Mouse (Mus musculus) monocyte, adult 5-6 weeks (primary cell): ENCODE data around the gene Zfp36. TPM values are rescaled to one million over a fixed set of nuclear protein-coding genes. Genes with fewer than 3 reads are reported as not detected.
"Not testable (repeated sequence)": the region's sequence is repeated elsewhere in the genome, so short reads cannot be mapped to it uniquely, and the experiment has no call there.

Experiments
- ATAC-seq: fragments of 153-309, 156-312 bp; replicated peaks from 2 replicates; pipeline ENCODE4 v1.8.0; 2017; ENCODE audit warnings: mild to moderate bottlenecking; ENCODE audit not compliant: low TSS enrichment, insufficient number of reproducible peaks, severe bottlenecking, poor library complexity, low FRiP score
- total RNA-seq: library from RNA; stranded (forward); fragments of 200-1000, 200-491, 200-594 nt; gene quantifications from 3 replicates; pipeline ENCODE4 v1.2.3, GENCODE M21; 2017

Gene Zfp36
- 140 to 403 TPM (median 154 TPM) in 3 replicates for total RNA-seq

DNA sequence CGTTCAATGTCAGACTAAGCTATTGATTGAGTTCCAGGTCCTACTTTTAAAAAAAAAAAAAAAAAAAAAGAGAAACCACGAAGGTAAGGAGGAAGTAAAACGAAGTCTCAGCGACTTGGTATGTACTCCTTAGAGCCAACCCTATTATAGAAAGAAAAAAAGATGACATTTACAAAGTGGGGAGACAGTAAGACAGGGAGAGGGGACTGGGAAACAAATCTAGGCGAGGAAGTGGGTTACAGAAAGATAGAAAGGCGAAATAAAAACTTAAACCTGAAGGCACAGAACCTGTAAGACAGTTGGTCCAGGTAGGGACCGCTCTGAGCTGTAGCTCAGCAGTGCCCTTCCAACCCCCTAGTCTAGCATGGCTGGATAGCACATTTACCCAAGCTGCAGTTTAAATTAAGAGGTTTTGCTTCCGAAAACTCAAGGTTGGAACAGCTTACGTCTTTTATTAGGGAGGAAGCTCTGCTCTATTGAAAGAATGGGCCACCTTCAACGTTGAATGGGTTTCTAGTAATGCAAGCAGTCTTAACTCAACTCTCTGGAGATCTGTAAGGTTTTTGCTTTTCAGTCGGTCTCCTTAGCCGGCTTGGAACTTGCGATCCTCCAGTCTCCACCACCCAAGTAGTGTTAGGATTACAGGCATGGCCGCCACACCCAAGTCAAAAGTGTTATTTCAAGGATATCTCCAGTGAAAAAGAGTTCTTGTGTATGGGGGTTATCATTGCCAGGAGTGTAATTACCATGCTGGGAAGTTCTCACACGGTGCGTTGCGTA, at the start of gene Zfp36:
Gene Zfp36, minus strand, starts transcription at position 17 of the 780 bp plus-strand sequence.
- ATAC-seq: no peak

DNA sequence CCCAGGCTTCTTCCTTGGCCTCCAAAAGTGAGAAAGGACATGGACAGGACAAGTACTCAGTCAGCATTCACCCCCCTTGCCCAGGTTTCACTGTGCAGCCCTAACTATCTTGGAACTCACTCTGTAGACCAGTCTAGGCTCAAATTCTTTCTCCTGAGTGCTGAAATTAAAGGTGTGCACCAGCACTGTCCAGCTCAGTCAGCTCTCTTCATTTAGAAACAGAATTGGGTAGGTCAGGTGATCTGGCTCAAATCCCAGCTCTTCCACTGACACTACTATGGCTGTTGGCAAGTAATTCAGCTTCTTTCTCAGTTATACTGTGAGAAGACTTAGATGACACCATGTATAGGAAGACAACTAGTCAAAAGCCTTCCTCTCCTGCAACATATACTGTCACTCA, 47.7 kb upstream of the Zfp36 start:
- no peak for ATAC-seq

DNA sequence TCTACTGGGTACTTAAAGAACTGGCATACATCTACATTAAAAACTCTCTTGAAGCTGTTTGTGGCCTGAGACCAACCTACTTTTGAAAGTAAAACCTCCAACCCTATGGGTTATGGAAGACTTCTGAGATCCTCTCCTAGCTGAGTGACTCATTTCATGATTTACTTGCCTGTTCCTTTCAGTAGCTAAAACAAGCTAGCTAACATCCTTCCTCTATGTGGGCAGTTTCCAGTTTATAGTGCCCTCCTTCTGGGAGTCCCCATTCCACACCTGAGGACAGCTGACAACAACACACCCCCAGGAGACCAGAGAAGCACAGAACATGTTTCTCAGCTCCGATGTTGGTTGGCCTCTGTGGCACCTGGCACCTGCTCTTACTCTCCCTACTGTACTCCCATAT, 43.0 kb upstream of the Zfp36 start:
- no peak for ATAC-seq

DNA sequence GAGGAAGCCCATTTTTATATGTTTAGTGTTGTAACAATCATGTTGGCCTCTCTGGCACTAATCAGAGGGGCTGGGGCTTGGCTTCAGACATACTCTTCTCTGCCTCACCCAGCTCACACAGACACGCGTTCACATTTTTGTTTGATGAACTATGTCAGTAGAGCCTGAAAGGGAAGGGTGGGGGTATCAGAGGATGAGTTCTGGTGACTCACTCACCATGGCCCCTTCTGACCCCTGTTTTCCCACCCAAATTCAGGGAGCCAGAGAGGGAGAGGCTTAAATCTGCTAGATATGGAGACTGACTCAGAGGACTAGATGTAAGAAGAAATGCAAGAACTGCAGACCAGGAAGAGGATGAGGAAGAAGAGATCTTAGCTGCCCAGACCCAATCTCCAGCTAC, 39.4 kb upstream of the Zfp36 start:
- ATAC-seq: no peak

DNA sequence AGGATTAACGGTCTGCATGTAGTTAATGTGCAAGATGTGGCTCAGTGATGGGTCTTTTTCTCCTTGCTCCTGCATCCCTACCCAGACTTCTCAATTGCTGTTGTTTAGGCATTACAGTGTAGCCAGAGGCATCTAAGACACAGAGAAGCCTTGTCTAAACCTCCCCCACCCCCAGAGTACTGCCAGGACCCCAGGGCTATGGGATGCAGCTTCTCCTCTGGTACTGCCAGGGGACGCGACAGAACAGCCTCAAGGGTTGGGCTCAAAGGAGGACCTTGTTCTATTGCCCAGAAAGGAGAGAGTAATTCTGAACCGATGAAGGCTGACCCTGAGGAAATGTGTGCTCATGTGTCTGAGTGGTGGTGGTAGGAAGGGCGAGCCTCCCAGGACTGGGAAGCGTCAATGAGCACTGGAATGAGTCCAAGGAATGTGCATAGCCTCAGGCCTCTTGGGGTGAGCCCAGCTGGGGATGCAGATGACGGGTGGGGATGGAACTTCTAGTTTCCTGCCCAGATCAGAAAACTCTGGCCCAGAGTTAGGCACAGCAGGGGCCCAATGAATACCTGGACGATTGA, 38.1 kb upstream of the Zfp36 start:
- no peak for ATAC-seq

DNA sequence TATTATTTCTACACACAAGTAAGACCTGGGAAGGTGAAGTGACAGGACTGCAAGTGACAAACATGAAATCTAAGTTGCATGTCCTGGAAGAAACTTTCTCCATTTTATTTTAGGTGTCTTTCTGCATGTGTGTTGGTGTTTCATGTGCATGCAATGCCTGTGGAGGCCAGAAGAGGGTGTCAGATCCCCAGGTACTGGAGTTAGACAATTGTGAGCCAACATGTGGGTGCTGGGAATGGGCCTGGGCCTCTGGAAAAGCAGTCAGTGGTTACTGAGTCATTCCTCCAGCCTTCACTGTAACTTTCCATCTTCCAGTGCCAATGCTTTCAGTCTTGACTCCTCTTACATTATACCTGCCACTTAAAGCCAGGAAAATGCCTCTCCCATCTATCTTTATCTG, 37.3 kb upstream of the Zfp36 start:
- ATAC-seq: no peak

DNA sequence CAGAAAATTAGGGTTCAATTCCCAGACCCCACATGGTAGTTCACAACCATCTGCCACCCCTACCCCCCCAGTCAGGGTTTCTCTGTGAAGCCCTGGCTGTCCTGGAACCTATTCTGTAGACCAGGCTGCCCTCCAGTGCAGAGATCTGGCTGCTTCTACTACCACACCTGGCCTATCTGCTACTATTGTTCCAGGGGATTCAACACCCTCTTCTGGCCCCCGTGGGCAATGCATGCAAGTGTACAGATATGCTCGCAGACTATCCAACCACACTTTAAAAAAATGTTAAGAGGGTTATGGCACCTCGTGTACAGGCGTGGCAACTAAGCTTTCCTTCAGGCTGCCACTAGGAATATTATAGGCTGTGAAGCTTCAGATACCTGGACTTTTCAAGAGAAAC, 32.8 kb upstream of the Zfp36 start:
- no peak for ATAC-seq

DNA sequence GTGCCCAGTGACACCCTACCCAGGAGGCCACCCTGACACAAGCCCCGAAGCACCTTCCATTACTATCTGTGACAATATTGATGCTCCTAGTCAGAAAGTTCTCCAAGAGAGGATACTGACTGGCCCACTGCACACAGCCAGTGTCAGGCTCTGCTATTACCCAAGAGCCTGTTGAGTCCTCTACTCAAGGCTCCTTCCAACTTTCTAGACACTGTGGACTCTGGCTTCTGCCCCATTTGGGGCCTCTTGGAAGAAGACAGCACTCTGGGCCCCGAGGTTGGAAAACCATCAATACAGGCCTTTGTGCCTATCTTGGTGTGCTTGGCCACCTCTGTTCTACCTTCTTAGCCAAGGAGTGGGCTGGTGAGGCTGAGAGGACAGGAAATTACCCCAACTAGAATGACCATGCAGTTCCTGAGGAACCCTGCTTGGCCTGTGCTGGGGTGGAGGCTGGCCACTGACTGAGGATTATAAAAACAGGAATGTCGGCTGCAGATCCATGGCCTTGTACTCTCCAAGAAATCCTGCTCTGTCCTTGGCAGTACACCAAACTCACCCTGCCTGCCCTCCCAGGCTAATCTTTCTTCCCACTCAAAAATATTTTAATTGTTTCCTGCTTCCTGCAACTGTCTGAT, 30.9 kb upstream of the Zfp36 start:
- no peak for ATAC-seq

DNA sequence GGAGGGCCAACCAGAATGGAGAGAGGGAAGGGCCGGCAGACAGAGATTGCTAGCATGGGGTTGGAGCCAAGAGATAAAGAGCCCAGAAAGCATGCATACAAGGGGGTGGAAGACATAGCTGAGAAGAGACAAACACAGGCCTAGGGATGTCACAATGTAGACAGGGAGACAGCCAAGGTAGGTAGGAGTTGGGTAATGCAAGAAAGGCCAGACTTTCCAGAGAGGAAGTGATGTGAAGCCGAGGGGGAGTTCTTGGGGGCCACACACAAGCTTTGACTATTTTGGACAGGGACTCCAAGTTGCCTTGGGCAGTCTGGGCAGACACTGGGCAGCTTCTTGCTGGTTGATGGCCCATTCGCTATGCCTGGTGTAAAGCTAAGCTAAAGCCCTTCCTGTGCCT, 21.9 kb upstream of the Zfp36 start:
- no peak for ATAC-seq

DNA sequence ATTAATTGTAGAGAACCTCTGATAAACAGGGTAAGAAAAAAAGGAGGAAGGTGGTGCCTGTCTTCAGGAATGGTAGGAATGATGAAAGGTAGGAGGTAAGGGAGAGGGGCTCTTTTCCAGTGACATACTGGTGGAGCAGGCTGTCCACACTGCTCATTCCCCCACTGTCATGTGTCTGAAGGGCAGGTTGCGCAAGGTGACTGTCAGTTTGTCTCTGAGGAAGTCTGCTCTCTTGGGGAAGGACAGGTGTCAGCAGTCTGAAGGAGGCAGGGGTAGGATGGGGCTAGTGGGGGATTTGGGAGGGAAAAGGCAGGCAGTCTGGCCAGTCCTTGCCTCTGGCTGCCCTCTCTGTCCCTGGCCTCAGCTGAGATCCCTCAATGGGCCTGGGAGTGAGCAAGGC, 21.0 kb upstream of the Zfp36 start:
- ATAC-seq: no peak

DNA sequence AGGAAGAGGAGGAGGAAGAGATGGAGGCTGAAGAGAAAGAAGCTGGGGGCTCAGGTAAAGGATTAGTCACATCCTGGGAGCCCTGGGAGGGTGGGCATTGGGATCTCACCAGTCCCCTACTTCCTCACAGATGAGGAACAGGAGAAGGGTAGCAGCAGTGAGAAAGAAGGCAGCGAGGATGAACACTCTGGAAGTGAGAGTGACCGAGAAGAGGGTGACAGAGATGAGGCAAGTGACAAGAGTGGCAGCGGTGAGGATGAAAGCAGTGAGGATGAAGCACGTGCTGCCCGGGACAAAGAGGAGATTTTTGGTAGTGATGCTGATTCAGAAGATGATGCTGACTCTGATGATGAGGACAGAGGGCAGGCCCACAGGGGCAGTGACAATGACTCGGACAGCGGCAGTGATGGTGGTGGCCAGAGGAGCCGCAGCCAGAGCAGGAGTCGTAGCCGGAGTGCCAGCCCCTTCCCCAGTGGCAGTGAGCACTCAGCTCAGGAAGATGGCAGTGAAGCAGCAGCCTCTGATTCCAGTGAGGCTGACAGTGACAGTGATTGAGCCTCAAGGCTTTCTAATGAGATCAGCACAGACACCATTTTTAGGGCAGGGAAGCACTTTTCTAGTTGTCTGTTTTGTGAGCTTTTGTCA, 18.8 kb upstream of the Zfp36 start:
- no peak for ATAC-seq

DNA sequence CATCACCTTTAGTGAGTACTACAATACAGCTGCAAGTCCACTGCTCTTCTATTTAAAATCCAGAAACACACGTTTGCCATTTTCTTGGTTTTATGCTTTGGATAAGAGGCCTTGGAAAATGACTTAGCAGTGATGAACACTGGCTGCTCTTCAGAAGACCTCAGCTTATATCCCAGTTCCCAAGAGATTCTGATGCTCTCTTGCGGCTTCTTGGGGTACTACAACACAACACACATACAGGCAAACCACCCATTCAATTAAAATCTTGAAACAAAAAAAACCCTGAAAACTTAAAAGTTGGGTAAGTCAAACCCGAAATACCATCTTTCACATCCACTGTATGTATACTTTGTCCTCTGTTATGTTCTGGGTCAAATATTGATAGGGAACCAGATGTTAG, 17.9 kb upstream of the Zfp36 start:
- no peak for ATAC-seq

DNA sequence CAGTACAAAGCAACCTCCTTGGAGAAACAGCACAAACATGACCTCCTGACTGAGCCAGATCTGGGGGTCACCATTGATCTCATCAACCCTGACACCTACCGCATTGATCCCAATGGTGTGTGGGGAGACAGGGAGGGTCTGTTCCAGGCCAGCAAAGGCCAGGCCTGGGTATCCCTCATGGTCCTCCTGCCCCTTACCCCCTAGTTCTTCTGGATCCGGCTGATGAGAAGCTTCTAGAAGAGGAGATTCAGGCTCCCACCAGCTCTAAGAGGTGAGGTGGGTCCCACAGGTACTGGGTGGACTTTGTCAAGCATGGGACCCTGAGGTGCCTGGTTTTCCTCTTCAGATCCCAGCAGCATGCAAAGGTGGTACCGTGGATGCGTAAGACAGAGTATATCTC, 15.4 kb upstream of the Zfp36 start:
- no peak for ATAC-seq

DNA sequence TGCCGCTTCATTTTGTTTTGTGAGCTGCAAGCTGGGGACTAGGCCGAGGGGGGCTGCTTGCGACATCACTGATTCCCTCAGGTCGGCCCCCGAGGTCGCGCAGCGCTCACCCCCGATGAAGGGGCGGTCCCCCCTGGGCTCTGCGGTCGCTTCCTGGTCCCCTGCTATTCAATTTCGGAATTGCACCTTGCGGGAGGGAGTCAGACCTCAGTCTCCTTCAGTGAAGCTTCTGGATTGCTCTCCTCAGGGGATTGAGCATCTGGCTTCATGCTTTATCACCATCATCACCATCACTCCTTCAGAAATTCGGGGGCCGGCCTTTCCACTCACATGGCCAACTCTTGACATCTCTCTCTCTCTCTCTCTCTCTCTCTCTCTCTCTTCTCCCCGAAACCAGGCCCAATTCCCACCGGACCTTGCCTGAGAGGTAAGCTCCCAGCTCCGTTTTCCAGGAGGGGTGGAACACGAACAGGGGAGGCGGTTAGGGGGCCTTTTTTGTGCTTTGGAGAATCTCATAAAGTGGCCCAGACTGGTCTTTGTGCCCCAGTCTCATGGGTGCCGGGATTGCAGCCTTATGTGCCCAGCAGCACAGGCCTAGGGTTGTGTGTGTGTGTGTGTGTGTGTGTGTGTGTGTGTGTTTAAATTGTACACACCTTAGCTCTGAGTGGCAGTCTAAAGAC, 13.4 kb upstream of the Zfp36 start:
- ATAC-seq: no peak

DNA sequence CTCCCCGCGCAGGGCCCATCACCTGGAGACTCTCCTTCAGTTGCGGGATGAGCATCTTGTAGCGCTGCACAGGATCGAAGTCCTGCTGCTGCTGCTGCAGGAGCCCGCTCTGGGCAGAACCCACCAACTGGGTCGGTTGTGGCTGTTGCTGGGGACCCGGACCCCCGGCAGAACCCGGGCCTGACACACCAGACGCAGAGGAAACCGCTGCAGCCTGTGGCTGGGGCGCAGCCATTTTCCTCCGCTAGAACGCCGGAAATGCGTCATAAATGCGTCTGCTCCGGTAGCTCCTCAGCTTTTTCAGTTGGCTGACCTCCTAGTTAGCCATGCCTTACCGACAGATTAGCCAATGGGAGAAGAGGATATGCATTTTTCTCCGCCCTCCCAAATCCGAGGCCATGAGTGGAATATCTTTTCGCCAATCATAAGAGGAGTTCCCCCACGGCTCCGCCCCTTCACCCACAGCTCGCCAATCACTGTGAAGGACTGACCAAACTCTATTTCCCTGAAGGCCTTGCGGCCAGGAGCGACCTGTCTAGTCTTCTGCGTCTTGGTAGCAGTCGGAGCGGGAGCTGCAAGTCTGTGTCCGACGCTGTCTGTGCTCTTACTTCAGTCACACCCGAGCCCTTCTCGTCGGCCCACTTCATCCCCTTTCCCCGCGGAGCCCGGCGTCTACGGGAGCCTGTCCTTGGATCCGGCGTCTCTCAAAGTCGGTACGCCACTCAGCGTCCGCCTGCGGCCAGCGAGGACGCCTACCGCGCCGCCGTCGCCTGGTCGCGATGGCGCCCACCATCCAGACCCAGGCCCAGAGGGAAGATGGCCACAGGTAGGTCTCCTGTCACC, 12.6 kb upstream of the Zfp36 start, which contains the start of the genes Med29 and Paf1:
Gene Med29, minus strand, starts transcription at position 280 of the 843 bp plus-strand sequence.
Gene Paf1, plus strand, starts transcription at position 523 of the 843 bp plus-strand sequence.
- peak; percentile 98 for ATAC-seq

DNA sequence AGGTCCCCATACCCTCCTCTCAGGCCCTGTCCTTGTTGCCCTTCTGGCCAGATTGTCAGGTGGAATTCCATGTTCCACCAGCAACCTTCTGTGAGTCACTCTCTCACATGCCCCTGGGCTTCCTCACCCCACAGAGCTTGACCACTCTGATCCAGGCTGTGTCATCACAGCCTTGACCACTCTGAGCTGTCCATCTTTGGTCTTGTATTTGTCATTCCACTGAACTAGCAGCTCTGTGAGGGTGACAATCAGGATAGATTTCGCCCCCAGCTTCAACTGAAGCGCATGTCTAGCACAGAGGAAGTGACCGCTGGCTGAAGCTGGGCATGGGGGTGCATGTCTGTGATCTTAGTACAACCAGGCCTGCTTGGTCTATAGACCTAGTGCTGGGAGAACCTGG, 10.3 kb upstream of the Zfp36 start:
- no peak for ATAC-seq

DNA sequence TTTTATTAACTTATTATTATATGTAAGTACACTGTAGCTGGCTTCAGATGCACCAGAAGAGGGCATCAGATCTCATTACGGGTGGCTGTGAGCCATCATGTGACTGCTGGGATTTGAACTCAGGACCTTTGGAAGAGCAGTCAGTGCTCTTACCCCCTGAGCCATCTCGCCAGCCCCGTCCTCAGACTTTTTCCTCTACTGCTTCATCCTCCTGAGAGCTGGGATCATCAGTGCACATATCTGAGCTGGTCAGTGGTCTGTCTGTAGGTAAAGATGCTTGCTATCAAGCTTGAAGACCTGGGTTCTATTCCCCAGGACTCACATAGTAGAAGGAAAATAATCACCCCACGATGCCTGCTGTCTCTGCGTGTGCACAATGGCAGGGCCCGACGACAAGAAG, 7.3 kb upstream of the Zfp36 start:
- ATAC-seq: not testable (repeated sequence)

DNA sequence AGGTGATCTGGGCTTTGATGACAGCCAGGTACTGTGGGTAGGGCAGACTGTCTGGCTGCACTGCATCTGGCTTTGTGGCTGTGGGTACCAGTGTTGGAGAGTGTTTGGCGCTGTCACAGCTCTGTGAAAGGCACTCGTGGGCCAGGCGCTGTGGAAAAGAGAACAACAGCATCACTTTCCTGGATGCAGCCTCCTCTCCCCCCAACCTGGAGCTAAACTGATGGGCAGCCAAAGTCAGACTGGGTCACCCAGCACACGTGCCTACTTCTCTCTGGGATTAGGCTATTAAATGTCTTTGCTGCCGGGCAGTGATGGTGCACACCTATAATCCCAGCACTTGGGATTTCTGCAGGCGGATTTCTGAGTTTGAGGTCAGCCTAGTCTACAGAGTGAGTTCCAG, 6.8 kb upstream of the Zfp36 start:
- not testable (repeated sequence) for ATAC-seq
